Mouse (Mus musculus): ENCODE data around the gene Dirc2. TPM values are rescaled to one million over a fixed set of nuclear protein-coding genes. Genes with fewer than 3 reads are reported as not detected.

Gene Dirc2
- polyA plus RNA-seq, 1 experiment from 2014 or later = 20.9 TPM

GRCm38 (mm10) chr16:35715350-35715749 lies 53.8 kb downstream of the Dirc2 start:
- Histone ChIP-seq H3K27ac (ENCODE audit: low read depth, low read length) (no peak overlapping the region), H3K9ac (ENCODE audit: low read length) (no peak overlapping the region), H3K4me3 (ENCODE audit: low read depth, low read length) (no peak overlapping the region), H3K4me2 (ENCODE audit: low read depth) (no peak overlapping the region), H3K9me3 (ENCODE audit: control insufficient read depth, low read length) (0 out of 2 replicates have a peak, but pooled peaks cover 3% of the 10 kb centered on the region), H3K4me1 (ENCODE audit: control insufficient read depth, insufficient read depth, low read length) (0 out of 2 replicates have a peak, but pooled peaks cover 2% of the 10 kb centered on the region), H3K27me3 (ENCODE audit: control insufficient read depth, insufficient read depth, low read length) (no peaks in the 10 kb centered on the region), H3K36me3 (ENCODE audit: control insufficient read depth, insufficient read depth, low read length) (peaks cover 2% of the 10 kb centered on the region; the same call in 1 of the 2 replicates)
- DNase-seq (ENCODE audit: low spot score) (no peak), ATAC-seq (ENCODE audit: insufficient read depth, low FRiP score, low TSS enrichment) (no peak)
- 49% methylated on average over 6 of the region's 6 CpGs for WGBS

GRCm38 (mm10) chr16:35714689-35715088 lies 54.5 kb downstream of the Dirc2 start:
- WGBS = 90% methylated on average over 7 of the region's 7 CpGs
- no peak overlapping the region for H3K4me3 ChIP-seq (ENCODE audit: low read depth, low read length)
- 0 out of 2 replicates have a peak, but pooled peaks cover 2% of the 10 kb centered on the region for H3K4me1 ChIP-seq (ENCODE audit: control insufficient read depth, insufficient read depth, low read length)
- H3K9me3 ChIP-seq (ENCODE audit: control insufficient read depth, low read length) = 0 out of 2 replicates have a peak, but pooled peaks cover 3% of the 10 kb centered on the region
- no peak for ATAC-seq (ENCODE audit: insufficient read depth, low FRiP score, low TSS enrichment)
- no peaks in the 10 kb centered on the region for H3K27me3 ChIP-seq (ENCODE audit: control insufficient read depth, insufficient read depth, low read length)
- H3K27ac ChIP-seq (ENCODE audit: low read depth, low read length) = 0 out of 2 replicates have a peak overlapping the region, but pooled peaks have one; percentile 20
- H3K4me2 ChIP-seq (ENCODE audit: low read depth) = no peak overlapping the region
- DNase-seq (ENCODE audit: low spot score) = no peak
- H3K36me3 ChIP-seq (ENCODE audit: control insufficient read depth, insufficient read depth, low read length) = peaks cover 2% of the 10 kb centered on the region; the same call in 1 of the 2 replicates
- no peak overlapping the region for H3K9ac ChIP-seq (ENCODE audit: low read length)

DNA sequence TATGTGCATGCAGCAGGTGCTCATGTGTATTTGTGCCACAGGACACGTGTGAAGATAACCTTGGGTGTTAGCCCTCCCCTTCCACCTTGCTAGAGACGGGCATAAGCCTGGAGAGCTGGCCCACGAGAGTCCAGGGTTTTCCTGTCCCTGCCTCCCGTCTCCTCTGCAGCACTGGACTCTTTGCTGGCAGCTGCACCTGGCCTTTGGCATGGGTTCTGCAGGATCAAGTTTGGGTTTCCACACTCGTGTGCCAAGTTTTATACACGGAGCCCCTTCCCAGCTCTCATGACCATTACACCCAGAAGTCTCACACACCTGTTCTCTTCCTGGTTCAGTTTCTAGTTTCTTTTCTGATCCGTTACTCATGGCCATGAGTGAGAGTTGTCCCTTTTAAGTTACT lies 55.5 kb downstream of the Dirc2 start:
- Histone ChIP-seq H3K27ac (ENCODE audit: low read depth, low read length) (no peak overlapping the region), H3K4me1 (ENCODE audit: control insufficient read depth, insufficient read depth, low read length) (0 out of 2 replicates have a peak, but pooled peaks cover 2% of the 10 kb centered on the region), H3K4me3 (ENCODE audit: low read depth, low read length) (no peak overlapping the region), H3K36me3 (ENCODE audit: control insufficient read depth, insufficient read depth, low read length) (peaks cover 2% of the 10 kb centered on the region; the same call in 1 of the 2 replicates), H3K9me3 (ENCODE audit: control insufficient read depth, low read length) (0 out of 2 replicates have a peak, but pooled peaks cover 3% of the 10 kb centered on the region), H3K4me2 (ENCODE audit: low read depth) (no peak overlapping the region), H3K9ac (ENCODE audit: low read length) (no peak overlapping the region), H3K27me3 (ENCODE audit: control insufficient read depth, insufficient read depth, low read length) (no peaks in the 10 kb centered on the region)
- ATAC-seq (ENCODE audit: insufficient read depth, low FRiP score, low TSS enrichment) = no peak
- DNase-seq (ENCODE audit: low spot score) = no peak
- WGBS = 87% methylated on average over 7 of the region's 7 CpGs

DNA sequence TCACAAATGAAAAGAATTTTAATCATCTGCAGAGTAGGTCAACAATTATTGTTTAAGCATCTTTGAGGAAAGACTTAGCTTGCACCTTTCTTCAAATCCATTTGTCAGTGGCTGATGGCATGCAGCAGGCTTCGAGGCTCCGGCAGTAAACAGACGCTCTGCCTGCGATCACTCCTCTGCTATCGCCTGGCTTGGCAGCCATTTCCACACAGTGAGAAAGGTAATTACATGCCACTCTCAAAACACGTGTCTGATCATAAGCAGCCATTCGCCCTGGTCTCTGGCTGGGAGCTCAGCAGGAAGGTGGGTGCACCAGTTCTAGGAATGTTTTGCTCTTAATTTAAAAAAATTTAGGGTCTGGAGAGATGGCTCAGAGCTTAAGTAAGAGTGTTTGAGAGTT lies 58.2 kb downstream of the Dirc2 start:
- Histone ChIP-seq H3K36me3 (ENCODE audit: control insufficient read depth, insufficient read depth, low read length) (no peaks in the 10 kb centered on the region), H3K4me3 (ENCODE audit: low read depth, low read length) (no peak overlapping the region)
- WGBS = 70% methylated on average over 7 of the region's 7 CpGs

DNA sequence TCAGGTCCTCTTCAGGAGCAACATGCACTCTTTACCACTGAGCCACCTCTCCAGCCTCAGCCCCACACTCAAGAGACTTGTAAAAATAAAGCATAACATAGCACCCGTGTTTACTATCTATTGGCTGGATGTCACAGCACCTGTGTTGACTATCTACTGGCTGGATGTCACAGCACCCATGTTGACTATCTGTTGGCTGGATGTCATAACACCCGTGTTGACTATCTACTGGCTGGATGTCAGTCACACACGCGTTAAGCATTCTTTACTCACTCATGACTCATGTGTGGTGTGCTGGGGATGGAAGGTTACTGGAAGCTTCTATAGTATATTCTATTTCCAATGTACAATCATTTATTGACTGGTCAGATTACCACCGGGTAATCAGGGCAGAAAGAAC lies 62.2 kb downstream of the Dirc2 start:
- Histone ChIP-seq H3K4me3 (ENCODE audit: low read depth, low read length) (no peak overlapping the region), H3K4me2 (ENCODE audit: low read depth) (no peak overlapping the region), H3K9ac (ENCODE audit: low read length) (no peak overlapping the region), H3K27me3 (ENCODE audit: control insufficient read depth, insufficient read depth, low read length) (no peaks in the 10 kb centered on the region), H3K27ac (ENCODE audit: low read depth, low read length) (no peak overlapping the region), H3K9me3 (ENCODE audit: control insufficient read depth, low read length) (no peaks in the 10 kb centered on the region), H3K4me1 (ENCODE audit: control insufficient read depth, insufficient read depth, low read length) (no peaks in the 10 kb centered on the region), H3K36me3 (ENCODE audit: control insufficient read depth, insufficient read depth, low read length) (no peaks in the 10 kb centered on the region; the same call in 1 of the 2 replicates)
- 92% methylated on average over 5 of the region's 5 CpGs for WGBS
- ATAC-seq (ENCODE audit: insufficient read depth, low FRiP score, low TSS enrichment) (no peak), DNase-seq (ENCODE audit: low spot score) (no peak)

More for the DNA sequence above, 58.2 kb downstream of the Dirc2 start:
- H3K4me2 ChIP-seq (ENCODE audit: low read depth) = no peak overlapping the region
- no peak overlapping the region for H3K9ac ChIP-seq (ENCODE audit: low read length)
- no peaks in the 10 kb centered on the region for H3K27me3 ChIP-seq (ENCODE audit: control insufficient read depth, insufficient read depth, low read length)
- ATAC-seq (ENCODE audit: insufficient read depth, low FRiP score, low TSS enrichment) (no peak), DNase-seq (ENCODE audit: low spot score) (no peak)
- no peaks in the 10 kb centered on the region for H3K9me3 ChIP-seq (ENCODE audit: control insufficient read depth, low read length)
- H3K27ac ChIP-seq (ENCODE audit: low read depth, low read length) = no peak overlapping the region
- H3K4me1 ChIP-seq (ENCODE audit: control insufficient read depth, insufficient read depth, low read length) = 0 out of 2 replicates have a peak, but pooled peaks cover 2% of the 10 kb centered on the region

DNA sequence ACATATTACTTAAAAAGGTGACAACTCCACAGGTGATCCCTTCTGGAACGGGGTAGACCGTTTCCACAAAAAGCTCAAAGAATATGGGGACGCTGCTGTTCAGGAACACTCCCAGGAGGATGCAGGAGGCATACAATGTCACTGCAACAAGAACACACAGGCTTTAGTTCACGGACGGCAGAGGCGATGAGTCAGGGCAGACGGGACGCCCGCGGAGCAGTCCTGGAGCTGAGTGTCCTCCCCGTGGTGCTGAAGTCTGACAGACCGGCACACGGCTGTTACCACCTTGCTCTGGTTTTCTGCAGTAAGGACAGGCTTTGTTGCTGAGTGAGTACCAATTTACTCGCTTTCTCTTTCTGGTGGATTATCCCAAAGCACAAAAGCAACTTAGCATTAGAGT lies 64.4 kb downstream of the Dirc2 start:
- WGBS = 70% methylated on average over 14 of the region's 14 CpGs
- Histone ChIP-seq H3K9ac (ENCODE audit: low read length) (no peak overlapping the region), H3K4me3 (ENCODE audit: low read depth, low read length) (no peak overlapping the region), H3K4me1 (ENCODE audit: control insufficient read depth, insufficient read depth, low read length) (no peaks in the 10 kb centered on the region), H3K27ac (ENCODE audit: low read depth, low read length) (no peak overlapping the region), H3K27me3 (ENCODE audit: control insufficient read depth, insufficient read depth, low read length) (no peaks in the 10 kb centered on the region), H3K36me3 (ENCODE audit: control insufficient read depth, insufficient read depth, low read length) (no peaks in the 10 kb centered on the region; the same call in 1 of the 2 replicates), H3K4me2 (ENCODE audit: low read depth) (no peak overlapping the region), H3K9me3 (ENCODE audit: control insufficient read depth, low read length) (no peaks in the 10 kb centered on the region)
- DNase-seq (ENCODE audit: low spot score) (no peak), ATAC-seq (ENCODE audit: insufficient read depth, low FRiP score, low TSS enrichment) (no peak)

GRCm38 (mm10) chr16:35703763-35704679 lies 65.1 kb downstream of the Dirc2 start:
- no peaks in the 10 kb centered on the region for H3K4me1 ChIP-seq (ENCODE audit: control insufficient read depth, insufficient read depth, low read length)
- H3K27ac ChIP-seq (ENCODE audit: low read depth, low read length) = no peak overlapping the region
- H3K27me3 ChIP-seq (ENCODE audit: control insufficient read depth, insufficient read depth, low read length) = no peaks in the 10 kb centered on the region
- no peak overlapping the region for H3K9ac ChIP-seq (ENCODE audit: low read length)
- no peaks in the 10 kb centered on the region for H3K9me3 ChIP-seq (ENCODE audit: control insufficient read depth, low read length)
- no peak overlapping the region for H3K4me2 ChIP-seq (ENCODE audit: low read depth)
- DNase-seq (ENCODE audit: low spot score) (no peak), ATAC-seq (ENCODE audit: insufficient read depth, low FRiP score, low TSS enrichment) (no peak)
- 63% methylated on average over 16 of the region's 16 CpGs for WGBS
- no peaks in the 10 kb centered on the region; the same call in 1 of the 2 replicates for H3K36me3 ChIP-seq (ENCODE audit: control insufficient read depth, insufficient read depth, low read length)
- H3K4me3 ChIP-seq (ENCODE audit: low read depth, low read length) = no peak overlapping the region

DNA sequence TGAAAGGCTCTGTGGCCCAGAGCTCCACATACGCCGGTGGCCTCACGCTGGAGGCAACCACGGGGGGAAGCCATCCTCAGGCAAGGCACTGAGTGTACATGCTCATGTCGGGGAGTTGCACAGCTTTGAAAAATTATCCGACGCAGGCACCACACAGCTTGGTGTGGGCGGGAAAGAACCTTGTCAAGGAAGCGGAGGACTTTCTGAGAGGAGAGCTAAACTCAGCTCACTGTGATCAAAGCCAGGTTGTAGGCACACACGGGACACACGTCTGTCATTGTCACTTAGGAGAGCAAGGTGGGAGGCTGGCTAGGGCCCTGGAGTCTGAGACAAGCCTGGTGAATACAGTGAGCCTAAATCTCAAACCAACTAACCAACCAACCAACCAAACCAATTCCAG lies 67.3 kb downstream of the Dirc2 start:
- Histone ChIP-seq H3K4me3 (ENCODE audit: low read depth, low read length) (no peak overlapping the region), H3K4me1 (ENCODE audit: control insufficient read depth, insufficient read depth, low read length) (no peaks in the 10 kb centered on the region), H3K36me3 (ENCODE audit: control insufficient read depth, insufficient read depth, low read length) (no peaks in the 10 kb centered on the region; the same call in 1 of the 2 replicates), H3K9me3 (ENCODE audit: control insufficient read depth, low read length) (no peaks in the 10 kb centered on the region), H3K27me3 (ENCODE audit: control insufficient read depth, insufficient read depth, low read length) (no peaks in the 10 kb centered on the region), H3K27ac (ENCODE audit: low read depth, low read length) (no peak overlapping the region), H3K9ac (ENCODE audit: low read length) (no peak overlapping the region), H3K4me2 (ENCODE audit: low read depth) (no peak overlapping the region)
- DNase-seq (ENCODE audit: low spot score) = no peak
- 62% methylated on average over 11 of the region's 11 CpGs for WGBS
- no peak for ATAC-seq (ENCODE audit: insufficient read depth, low FRiP score, low TSS enrichment)
